Mouse (Mus musculus) liver, postnatal 0 days (tissue): Measurements from ENCODE around the gene Zbtb7a.

Source experiments
- CTCF ChIP-seq: sonication (generic); IDR thresholded peaks from 2 replicates; pipeline ENCODE4 v1.5.1; 2016; ENCODE audit warnings: antibody characterized with exemption, low read depth
- EP300 ChIP-seq: IDR thresholded peaks from 2 replicates; pipeline ENCODE4 v1.6.1; 2016; ENCODE audit warnings: antibody characterized with exemption, low read depth, mild to moderate bottlenecking

DNA sequence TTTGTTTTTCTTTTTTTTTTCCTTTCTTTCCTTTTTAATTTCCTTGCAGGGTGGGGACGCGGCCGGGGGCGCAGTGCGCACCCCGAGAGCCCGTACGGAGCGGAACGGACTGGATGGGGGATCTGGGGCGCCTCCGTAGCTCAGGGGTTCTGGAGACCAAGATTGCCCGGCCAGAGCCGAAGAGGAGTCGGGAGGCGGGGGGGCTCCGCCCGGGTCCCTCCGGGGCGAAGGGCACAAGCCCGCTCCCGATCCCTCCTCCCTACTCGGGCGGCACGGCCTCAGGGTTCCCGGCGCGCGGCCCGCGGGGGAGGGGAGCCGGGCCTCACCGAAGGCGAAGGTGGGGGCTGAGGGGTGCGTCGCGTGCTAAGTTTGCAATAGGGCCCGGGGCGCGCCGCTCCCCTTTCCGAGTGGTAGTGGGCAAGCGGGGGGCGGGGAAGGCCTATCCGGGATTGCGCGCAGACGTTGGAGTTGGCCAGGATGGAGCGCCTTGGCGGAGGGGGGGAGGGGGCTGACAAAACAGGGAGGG is 1.7 kb downstream of the Zbtb7a start:
- TF ChIP-seq CTCF (no peak), EP300 (no peak)
